Mouse (Mus musculus): ENCODE results near the gene Plekha6.

Gene Plekha6

GRCm38 (mm10) chr1:133146014-133147009 lies 17.7 kb upstream of the Plekha6 start:
- peak; percentile 62 for DNase-seq

- no peak for DNase-seq
Measured at GRCm38 (mm10) chr1:133147324-133147723, 16.7 kb upstream of the Plekha6 start.

GRCm38 (mm10) chr1:133148122-133148521 lies 15.9 kb upstream of the Plekha6 start:
- DNase-seq = no peak

- DNase-seq = no peak
Measured at GRCm38 (mm10) chr1:133150556-133150955, 13.5 kb upstream of the Plekha6 start.

GRCm38 (mm10) chr1:133152213-133152612 lies 11.8 kb upstream of the Plekha6 start:
- DNase-seq = no peak

GRCm38 (mm10) chr1:133155270-133155669 lies 8.7 kb upstream of the Plekha6 start:
- DNase-seq = no peak

- DNase-seq = no peak
Measured at GRCm38 (mm10) chr1:133159128-133159564, 4.9 kb upstream of the Plekha6 start.

GRCm38 (mm10) chr1:133161559-133161958 lies 2.5 kb upstream of the Plekha6 start:
- DNase-seq = peak; percentile 50

GRCm38 (mm10) chr1:133162046-133162445 lies 2.0 kb upstream of the Plekha6 start:
- peak; percentile 67 for DNase-seq

- no peak for DNase-seq
Measured at GRCm38 (mm10) chr1:133162981-133163380, 1.0 kb upstream of the Plekha6 start.

GRCm38 (mm10) chr1:133164591-133165011 lies 591 bp downstream of the Plekha6 start:
- peak; percentile 62 for DNase-seq

GRCm38 (mm10) chr1:133165111-133165510 lies 1.1 kb downstream of the Plekha6 start:
- DNase-seq = no peak

GRCm38 (mm10) chr1:133168318-133169060 lies 4.5 kb downstream of the Plekha6 start:
- DNase-seq = no peak

GRCm38 (mm10) chr1:133170196-133170595 lies 6.2 kb downstream of the Plekha6 start:
- peak; percentile 60 for DNase-seq

- DNase-seq = no peak
Measured at GRCm38 (mm10) chr1:133171357-133171756, 7.3 kb downstream of the Plekha6 start.

- DNase-seq = no peak
Measured at GRCm38 (mm10) chr1:133175150-133175549, 11.1 kb downstream of the Plekha6 start.

- DNase-seq = peak; percentile 45
Measured at GRCm38 (mm10) chr1:133177480-133178172, 13.6 kb downstream of the Plekha6 start.

GRCm38 (mm10) chr1:133178732-133179440 lies 14.9 kb downstream of the Plekha6 start:
- DNase-seq = no peak

GRCm38 (mm10) chr1:133181072-133182015 lies 17.3 kb downstream of the Plekha6 start:
- DNase-seq = peak; percentile 62

- peak; percentile 37 for DNase-seq
Measured at GRCm38 (mm10) chr1:133182016-133182705, 18.2 kb downstream of the Plekha6 start.
